In genomic region chr5:21693372-21693870, GRCm38 (mm10) we compare ENCODE assay signal across 23 mouse cellular contexts.
"Had no signal": no experiment of that assay in that cellular context is flagged by ENCODE, and none has a peak within 500 bp of the region (broad histone marks: within the 10 kb centered on the region; RNA-seq: fewer than 3 reads in every experiment).

No protein-coding gene starts in this region.

- H3K4me2 ChIP-seq: limb, embryonic 13.5 days; liver, embryonic 12.5 days; liver, embryonic 15.5 days; lung, embryonic 15.5 days; midbrain, embryonic 12.5 days; midbrain, embryonic 15.5 days; neural tube, embryonic 12.5 days; neural tube, embryonic 15.5 days had no signal

- H3K36me3 ChIP-seq: limb, embryonic 10.5 days; limb, embryonic 13.5 days; liver, embryonic 12.5 days; liver, embryonic 15.5 days; lung, embryonic 15.5 days; midbrain, embryonic 15.5 days; neural tube, embryonic 15.5 days had no signal

- H3K9me3 ChIP-seq: limb, embryonic 10.5 days; limb, embryonic 13.5 days; liver, embryonic 12.5 days; liver, embryonic 15.5 days; lung, embryonic 15.5 days; midbrain, embryonic 12.5 days; midbrain, embryonic 15.5 days; neural tube, embryonic 12.5 days; neural tube, embryonic 15.5 days had no signal

- H3K4me3 ChIP-seq: limb, embryonic 10.5 days; limb, embryonic 13.5 days; liver, embryonic 12.5 days; liver, embryonic 15.5 days; lung, embryonic 15.5 days; megakaryocyte, embryonic 14.5 days; midbrain, embryonic 12.5 days; midbrain, embryonic 15.5 days; neural tube, embryonic 12.5 days; neural tube, embryonic 15.5 days had no signal

- DNase-seq: liver; lung, adult 18-20 months; lung, postnatal 10 days; lung, postnatal 36 days; right cerebral cortex, adult 18-20 months; right cerebral cortex, postnatal 14 days; right cerebral cortex, postnatal 4 days; thymus, adult 2 months; thymus, postnatal 14 days; thymus, postnatal 4 days had no signal

- H3K9ac ChIP-seq: limb, embryonic 13.5 days; liver, embryonic 12.5 days; liver, embryonic 15.5 days; lung, embryonic 15.5 days; midbrain, embryonic 12.5 days; midbrain, embryonic 15.5 days; neural tube, embryonic 12.5 days; neural tube, embryonic 15.5 days had no signal

- H3K27me3 ChIP-seq: limb, embryonic 13.5 days; liver, embryonic 12.5 days; liver, embryonic 15.5 days; lung, embryonic 15.5 days; megakaryocyte, embryonic 14.5 days; midbrain, embryonic 12.5 days; midbrain, embryonic 15.5 days; neural tube, embryonic 12.5 days; neural tube, embryonic 15.5 days had no signal

- H3K27ac ChIP-seq: hindbrain, postnatal 0 days; limb, embryonic 10.5 days; limb, embryonic 13.5 days; liver, embryonic 12.5 days; liver, embryonic 15.5 days; midbrain, embryonic 12.5 days; midbrain, embryonic 15.5 days; neural tube, embryonic 12.5 days; neural tube, embryonic 15.5 days; stomach, postnatal 0 days had no signal

- ATAC-seq: hindbrain, postnatal 0 days; inflammation-experienced regulatory T-cells, adult 6 months; liver, embryonic 12.5 days; midbrain, embryonic 15.5 days had no signal

- H3K4me1 ChIP-seq: limb, embryonic 10.5 days; limb, embryonic 13.5 days; liver, embryonic 12.5 days; liver, embryonic 15.5 days; midbrain, embryonic 12.5 days; midbrain, embryonic 15.5 days; neural tube, embryonic 12.5 days had no signal
